Mouse (Mus musculus) G1E (cell line): ENCODE results near the gene Ipo9. TPM values are rescaled to one million over a fixed set of nuclear protein-coding genes. Genes with fewer than 3 reads are reported as not detected.
"Not testable (repeated sequence)": the region's sequence is repeated elsewhere in the genome, so short reads cannot be mapped to it uniquely, and the experiment has no call there.

Source experiments
- ATAC-seq: 2 replicates; pipeline ENCODE4 v1.8.0; 2016; ENCODE audit warnings: mild to moderate bottlenecking; ENCODE audit not compliant: insufficient number of reproducible peaks, poor library complexity, low FRiP score, severe bottlenecking; ENCODE audit errors: extremely low read depth
- DNase-seq: peaks from one replicate; pipeline ENCODE4 v3.0.0; 2012; ENCODE audit warnings: low spot score
- H3K27me3 ChIP-seq: 2 replicates; pipeline ENCODE4 v1.6.1; 2012; ENCODE audit warnings: mild to moderate bottlenecking, low read length, inconsistent platforms; ENCODE audit not compliant: insufficient read depth
- H3K36me3 ChIP-seq: replicated peaks from 2 replicates; pipeline ENCODE3; 2012; ENCODE audit warnings: mild to moderate bottlenecking, inconsistent platforms
- H3K4me1 ChIP-seq: 2 replicates; pipeline ENCODE4 v1.6.1; 2012; ENCODE audit warnings: low read depth, low read length, inconsistent platforms, mixed read lengths; ENCODE audit not compliant: insufficient read depth
- H3K4me3 ChIP-seq: 2 replicates; pipeline ENCODE4 v1.5.1; 2012; ENCODE audit warnings: low read depth, mild to moderate bottlenecking, inconsistent platforms, low read length, moderate library complexity, mixed read lengths
- H3K9me3 ChIP-seq: replicated peaks from 2 replicates; pipeline ENCODE4 v1.6.1; 2012; ENCODE audit warnings: inconsistent platforms
- CTCF ChIP-seq: IDR thresholded peaks from 2 replicates; pipeline ENCODE4 v1.5.1; 2012; ENCODE audit warnings: low read depth, low read length, inconsistent platforms, mixed read lengths
- GATA1 ChIP-seq: IDR thresholded peaks from 2 replicates; pipeline ENCODE4 v1.6.1; 2012; ENCODE audit warnings: borderline replicate concordance, low read length, inconsistent platforms, mixed read lengths
- GATA2 ChIP-seq: IDR thresholded peaks from 2 replicates; pipeline ENCODE4 v1.6.1; 2012; ENCODE audit warnings: low read depth, low read length, inconsistent platforms, borderline replicate concordance
- POLR2AphosphoS5 ChIP-seq: IDR thresholded peaks from 2 replicates; pipeline ENCODE4 v1.6.1; 2012; ENCODE audit warnings: low read depth, low read length, inconsistent platforms; ENCODE audit not compliant: insufficient replicate concordance
- TAL1 ChIP-seq: conservative IDR thresholded peaks from 2 replicates; pipeline ENCODE4 v1.6.1; 2012; ENCODE audit warnings: low read depth, low read length, inconsistent platforms, mixed read lengths
- polyA plus RNA-seq: library from polyadenylated mRNA; stranded (reverse); fragments of >175 nt; gene quantifications from 2 replicates; pipeline ENCODE4 v1.2.3, GENCODE M21; 2012
- total RNA-seq, 2 experiments: library from RNA; stranded (forward) in 1 of 2; stranded (reverse) in 1 of 2; fragments of 200-1000 nt in 1 of 2; fragments of >200 nt in 1 of 2; fragmentation: Nextera tagmentation in 1 of 2; gene quantifications; 2 replicates each; pipeline ENCODE4 v1.2.3; 2014 to 2017

Ipo9 gene
- total and polyA plus RNA-seq, 3 experiments: 14.4 to 109 (median 63.8) TPM

GRCm38 (mm10) chr1:135385161-135385560 is 45.1 kb downstream of the Ipo9 start:
- H3K27me3 ChIP-seq: no peaks in the 10 kb centered on the region; the same call in 1 of the 2 replicates
- peaks cover 84% of the 10 kb centered on the region for H3K36me3 ChIP-seq
- no peaks in the 10 kb centered on the region for H3K4me1 ChIP-seq
- H3K9me3 ChIP-seq: no peaks in the 10 kb centered on the region
- no peak for ATAC-seq
- no peak overlapping the region for H3K4me3 ChIP-seq
- TF ChIP-seq GATA2 (no peak), CTCF (no peak), POLR2AphosphoS5 (no peak), GATA1 (no peak), TAL1 (no peak)
- DNase-seq: no peak

GRCm38 (mm10) chr1:135384171-135384570 is 46.1 kb downstream of the Ipo9 start:
- Histone ChIP-seq H3K36me3 (peaks cover 76% of the 10 kb centered on the region), H3K9me3 (no peaks in the 10 kb centered on the region), H3K27me3 (no peaks in the 10 kb centered on the region; the same call in 1 of the 2 replicates), H3K4me1 (no peaks in the 10 kb centered on the region), H3K4me3 (no peak overlapping the region)
- ATAC-seq: no peak
- TF ChIP-seq POLR2AphosphoS5 (no peak), CTCF (no peak), GATA1 (no peak), GATA2 (no peak), TAL1 (no peak)
- no peak for DNase-seq

- ATAC-seq, H3K27me3 ChIP-seq, DNase-seq, H3K4me3 ChIP-seq, H3K4me1 ChIP-seq, H3K9me3 ChIP-seq: not testable (repeated sequence)
- peaks cover 50% of the 10 kb centered on the region for H3K36me3 ChIP-seq
These were observed 48.7 kb downstream of the Ipo9 start for GRCm38 (mm10) chr1:135381560-135381959.

GRCm38 (mm10) chr1:135380071-135380991 is 50.0 kb downstream of the Ipo9 start:
- no peak for ATAC-seq
- H3K4me1 ChIP-seq: no peaks in the 10 kb centered on the region
- H3K36me3 ChIP-seq: peaks cover 38% of the 10 kb centered on the region
- peaks cover 2% of the 10 kb centered on the region; the same call in 1 of the 2 replicates for H3K27me3 ChIP-seq
- no peak for DNase-seq
- no peak overlapping the region for H3K4me3 ChIP-seq
- no peaks in the 10 kb centered on the region for H3K9me3 ChIP-seq
- no peak for TF ChIP-seq GATA1
- TF ChIP-seq GATA2: no peak
- TF ChIP-seq TAL1: no peak
- TF ChIP-seq POLR2AphosphoS5: no peak
- TF ChIP-seq CTCF: no peak

- DNase-seq (no peak), ATAC-seq (no peak)
- H3K4me3 ChIP-seq: no peak overlapping the region
- H3K9me3 ChIP-seq: no peaks in the 10 kb centered on the region
- no peak for TF ChIP-seq TAL1
- no peak for TF ChIP-seq GATA2
- peaks cover 15% of the 10 kb centered on the region for H3K27me3 ChIP-seq
- H3K4me1 ChIP-seq: 0 out of 2 replicates have a peak, but pooled peaks cover 6% of the 10 kb centered on the region
- H3K36me3 ChIP-seq: peaks cover 25% of the 10 kb centered on the region
These were observed 51.3 kb downstream of the Ipo9 start for GRCm38 (mm10) chr1:135379048-135379447.

- DNase-seq: no peak
- H3K27me3 ChIP-seq: peaks cover 18% of the 10 kb centered on the region
- peaks cover 20% of the 10 kb centered on the region for H3K36me3 ChIP-seq
- no peak overlapping the region for H3K4me3 ChIP-seq
- H3K9me3 ChIP-seq: no peaks in the 10 kb centered on the region
- ATAC-seq: no peak
- H3K4me1 ChIP-seq: 0 out of 2 replicates have a peak, but pooled peaks cover 6% of the 10 kb centered on the region
- TF ChIP-seq POLR2AphosphoS5 (no peak), CTCF (no peak)
These were observed 51.7 kb downstream of the Ipo9 start for GRCm38 (mm10) chr1:135378576-135378975.

GRCm38 (mm10) chr1:135374868-135375581 is 55.3 kb downstream of the Ipo9 start, which contains the start of gene Shisa4:
TSS of gene Shisa4 (minus strand) at chr1:135375237.
- no peaks in the 10 kb centered on the region for H3K36me3 ChIP-seq
- H3K4me1 ChIP-seq: 0 out of 2 replicates have a peak, but pooled peaks cover 6% of the 10 kb centered on the region
- H3K4me3 ChIP-seq: no peak within 1 kb of the TSS
- DNase-seq (no peak), ATAC-seq (no peak)
- TF ChIP-seq TAL1: no peak
- TF ChIP-seq GATA1: no peak
- TF ChIP-seq GATA2: no peak
- no peak for TF ChIP-seq POLR2AphosphoS5
- no peak for TF ChIP-seq CTCF
- H3K9me3 ChIP-seq: no peaks in the 10 kb centered on the region
- peaks cover 42% of the 10 kb centered on the region for H3K27me3 ChIP-seq
